Mouse (Mus musculus) thymus, postnatal 14 days (tissue): ENCODE measurements around the gene Zbtb49.
A peak's percentile ranks its signal among the peaks of the same experiment; 100 is the strongest.

ENCODE experiments used
- DNase-seq: peaks from one replicate; pipeline ENCODE4 v3.0.0; 2021

Gene Zbtb49

DNA sequence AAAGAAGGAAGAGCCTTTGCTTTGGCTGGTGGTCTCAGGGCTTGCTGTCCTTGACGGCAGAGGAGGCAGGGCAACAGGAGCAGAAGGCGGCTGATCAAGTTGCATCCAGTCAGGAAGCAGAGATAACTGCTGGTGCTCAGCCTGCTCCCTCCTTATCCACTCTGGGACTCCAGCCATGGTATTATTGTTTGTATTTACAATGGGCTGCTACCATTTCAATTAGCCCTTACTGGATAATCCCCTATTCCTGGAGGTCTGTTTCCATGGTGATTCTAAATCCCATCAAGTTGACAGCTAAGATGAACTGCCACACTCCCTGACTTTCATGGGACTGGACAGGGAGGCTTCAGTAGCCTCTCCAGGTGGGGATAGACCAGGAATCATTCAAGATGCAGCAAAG lies 25.3 kb downstream of the Zbtb49 start:
- DNase-seq: no peak

DNA sequence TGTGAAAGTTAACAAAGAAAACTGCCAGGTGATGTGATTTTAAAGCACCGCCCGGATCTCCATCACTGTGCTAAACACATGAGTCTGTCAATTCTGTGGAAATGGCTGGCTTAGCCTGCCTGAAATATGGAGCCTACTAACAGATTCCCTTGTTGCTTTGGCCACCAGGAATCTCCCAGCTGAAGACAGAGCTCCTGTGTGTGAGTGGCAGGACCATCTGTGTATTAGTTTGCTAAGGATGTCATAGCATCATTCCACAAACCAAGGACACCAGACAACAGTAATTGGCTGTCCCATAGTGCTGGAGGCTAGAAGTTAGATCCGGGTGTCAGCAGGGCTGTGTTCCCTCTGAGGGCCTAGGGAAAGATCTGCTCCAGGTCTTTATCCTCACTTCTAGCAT lies 29.4 kb downstream of the Zbtb49 start:
- DNase-seq: no peak

GRCm38 (mm10) chr5:38187006-38187405 lies 33.3 kb downstream of the Zbtb49 start:
- no peak for DNase-seq

DNA sequence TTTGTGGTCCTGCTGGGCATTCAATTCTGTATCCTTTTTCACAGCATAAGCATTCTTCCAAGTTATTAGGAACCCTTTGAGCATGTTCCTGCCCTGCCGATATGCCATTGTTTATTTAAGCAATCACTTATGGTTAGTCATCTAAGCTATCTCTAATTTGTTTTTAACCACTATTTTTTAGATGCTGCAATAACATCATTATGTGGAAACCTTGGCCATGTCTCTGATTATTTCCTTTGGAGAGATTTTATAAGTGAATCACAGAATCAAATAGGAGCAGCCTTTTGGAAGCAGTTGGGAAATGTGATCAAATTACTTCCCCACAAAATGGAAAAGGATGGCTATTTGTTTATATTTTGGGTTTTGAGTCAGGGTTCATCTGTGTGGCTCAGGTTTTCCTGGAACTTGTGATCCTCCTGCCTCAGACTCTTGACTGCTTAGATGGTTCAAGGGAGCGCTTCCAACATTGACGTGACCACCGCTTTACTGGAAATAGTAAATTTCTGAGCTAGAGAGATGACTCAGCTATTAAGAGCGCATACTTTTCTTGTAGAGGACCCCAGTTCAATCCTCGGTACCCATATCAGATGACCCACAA lies 35.5 kb downstream of the Zbtb49 start:
- no peak for DNase-seq

- no peak for DNase-seq
Measured at GRCm38 (mm10) chr5:38174256-38174912, 45.9 kb downstream of the Zbtb49 start.

- no peak for DNase-seq
Measured at GRCm38 (mm10) chr5:38173766-38174165, 46.5 kb downstream of the Zbtb49 start.

DNA sequence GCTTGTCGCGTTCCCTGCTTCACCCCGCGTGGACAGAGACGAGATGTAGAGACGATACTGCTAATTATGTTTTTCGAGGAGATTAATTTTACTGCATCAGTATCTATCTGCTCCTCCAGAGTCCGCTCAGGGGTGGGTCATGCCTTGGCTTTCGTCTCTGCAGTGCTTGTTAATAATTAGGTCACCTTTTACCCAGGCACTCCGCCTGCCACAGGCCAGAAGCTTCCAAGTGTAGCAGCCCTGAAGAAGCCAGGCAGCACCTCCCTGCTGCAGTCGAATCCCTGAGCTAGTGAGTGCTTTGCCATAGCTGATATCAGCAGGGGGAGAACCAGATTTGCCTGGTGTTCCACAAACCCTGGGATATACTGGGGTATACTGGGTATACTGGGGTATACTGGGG lies 51.8 kb downstream of the Zbtb49 start:
- DNase-seq: no peak

GRCm38 (mm10) chr5:38159634-38160413 lies 60.4 kb downstream of the Zbtb49 start, which contains the start of gene Nsg1:
TSS of gene Nsg1 (minus strand) at chr5:38159907.
- no peak for DNase-seq

DNA sequence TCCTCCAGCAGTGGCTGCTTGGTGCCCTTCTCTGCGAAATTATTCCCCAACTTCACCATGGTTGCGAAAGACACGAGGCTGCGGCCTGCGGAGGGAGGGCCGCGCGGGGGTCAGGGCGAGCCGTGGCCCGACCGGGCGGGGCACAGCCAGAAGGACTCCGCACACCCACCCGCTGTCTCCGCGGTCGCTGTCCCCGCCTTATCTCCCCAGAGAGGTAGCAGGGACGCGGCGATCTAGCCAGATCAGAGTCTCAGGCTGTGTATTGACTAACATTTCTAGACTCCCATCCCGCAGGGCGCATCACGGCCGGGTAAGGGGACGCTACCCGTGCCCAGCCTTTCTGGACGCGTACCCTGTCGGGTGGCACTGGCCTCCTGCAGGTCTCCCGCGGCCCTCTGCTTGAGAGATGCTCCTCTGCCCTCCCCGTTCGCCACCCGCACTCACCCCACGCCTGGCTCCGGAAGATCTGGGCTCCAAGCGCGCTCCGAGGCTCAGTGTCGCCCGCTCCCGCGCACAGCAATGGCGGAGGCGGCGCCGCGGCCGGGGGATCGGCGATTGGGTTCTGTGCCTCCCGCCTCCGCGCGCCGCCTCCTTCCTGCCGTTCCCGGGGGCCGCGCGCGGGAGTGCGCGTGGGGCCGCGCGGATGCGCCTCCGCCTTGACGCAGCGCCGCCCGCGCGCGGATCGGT lies 61.2 kb downstream of the Zbtb49 start:
- peak; percentile 72 for DNase-seq

GRCm38 (mm10) chr5:38158501-38158946 lies 61.7 kb downstream of the Zbtb49 start:
- DNase-seq: peak; percentile 12

DNA sequence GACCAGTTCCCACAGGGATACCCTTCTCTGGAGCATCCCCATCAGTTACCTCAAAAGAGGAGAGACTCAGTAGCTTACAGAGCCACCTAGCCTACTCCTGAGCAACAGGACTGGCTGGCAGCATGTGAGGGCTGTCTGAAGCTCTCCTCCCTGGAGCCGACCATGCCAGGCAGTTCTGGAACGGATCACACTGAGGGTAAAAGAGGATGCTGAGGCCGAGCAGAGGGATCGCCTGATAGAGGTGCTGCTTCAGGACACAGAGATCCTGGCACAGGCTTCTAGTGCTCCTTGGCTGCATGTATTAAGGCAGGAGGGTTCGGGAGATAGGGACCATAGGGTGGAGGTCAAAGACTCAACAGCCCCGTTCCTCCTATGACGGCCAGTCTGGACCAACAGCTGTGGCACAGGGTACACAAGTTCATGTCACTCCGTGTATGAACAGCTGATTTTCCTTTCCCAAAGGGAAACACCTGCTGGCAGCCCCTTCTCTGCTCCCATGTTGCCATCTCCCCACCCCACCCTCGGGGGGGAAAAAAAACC lies 62.7 kb downstream of the Zbtb49 start:
- DNase-seq: no peak

DNA sequence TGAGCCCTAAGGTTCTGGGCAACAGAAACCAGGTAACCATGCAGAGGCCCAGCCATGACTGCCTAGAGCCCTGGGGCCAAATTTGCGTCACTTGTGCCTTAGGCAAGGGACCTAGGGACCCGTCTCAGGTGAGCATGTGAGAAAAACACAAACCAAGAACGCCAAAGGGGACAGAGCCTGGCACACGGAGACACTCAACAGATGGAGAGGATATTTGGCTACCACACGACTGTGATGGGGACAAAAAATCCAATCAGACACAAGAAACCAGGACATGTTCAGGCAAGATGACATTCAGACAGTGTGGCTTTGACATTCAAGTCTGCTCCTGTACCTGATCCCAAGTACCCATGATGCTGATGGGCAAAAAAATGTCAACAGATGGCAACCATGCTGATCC lies 66.6 kb downstream of the Zbtb49 start:
- no peak for DNase-seq

DNA sequence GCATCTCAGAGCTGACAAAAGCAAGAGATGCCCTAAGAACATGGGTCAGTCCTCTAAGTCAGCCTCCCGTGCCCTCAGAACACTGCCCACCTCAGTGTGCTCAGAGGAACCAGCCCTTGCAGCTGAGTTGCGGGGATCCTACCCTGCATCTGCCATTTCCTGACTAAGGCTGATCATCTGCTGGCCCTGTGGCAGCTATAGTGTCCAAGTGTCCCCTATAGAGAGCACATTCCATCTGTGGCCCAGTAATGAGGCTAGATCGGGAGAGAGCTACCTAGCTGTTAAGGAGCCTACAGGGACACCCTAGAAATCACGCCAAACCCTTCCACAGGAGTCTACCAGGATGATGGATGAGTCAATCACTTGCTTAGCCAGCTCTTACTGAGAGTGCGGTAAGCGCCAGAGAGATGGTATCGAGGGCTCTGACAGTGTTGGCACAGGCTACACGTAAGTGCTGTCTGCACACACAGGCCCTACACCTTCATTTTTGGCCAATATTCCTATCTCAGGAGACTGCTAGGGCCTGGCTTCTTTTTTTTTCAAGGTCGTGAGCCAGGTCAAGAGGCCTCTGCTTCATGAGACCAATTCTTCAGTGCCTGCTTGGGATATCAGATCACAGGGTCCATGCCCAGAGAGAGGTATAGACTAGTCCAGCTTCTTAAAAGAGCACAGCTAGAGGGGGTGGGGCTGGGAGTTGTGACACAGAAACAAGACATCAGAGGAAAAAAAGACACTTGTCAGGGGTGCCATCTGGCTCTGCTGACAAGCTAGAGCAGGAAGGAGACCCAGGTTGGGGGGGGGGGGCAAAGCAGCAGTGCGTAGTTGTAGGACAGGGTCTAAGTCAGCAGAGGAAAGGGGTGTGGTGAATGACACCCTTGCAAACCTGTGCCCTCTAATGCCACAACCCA lies 67.8 kb downstream of the Zbtb49 start:
- peak; percentile 9 for DNase-seq

GRCm38 (mm10) chr5:38151264-38151663 lies 69.0 kb downstream of the Zbtb49 start:
- no peak for DNase-seq

DNA sequence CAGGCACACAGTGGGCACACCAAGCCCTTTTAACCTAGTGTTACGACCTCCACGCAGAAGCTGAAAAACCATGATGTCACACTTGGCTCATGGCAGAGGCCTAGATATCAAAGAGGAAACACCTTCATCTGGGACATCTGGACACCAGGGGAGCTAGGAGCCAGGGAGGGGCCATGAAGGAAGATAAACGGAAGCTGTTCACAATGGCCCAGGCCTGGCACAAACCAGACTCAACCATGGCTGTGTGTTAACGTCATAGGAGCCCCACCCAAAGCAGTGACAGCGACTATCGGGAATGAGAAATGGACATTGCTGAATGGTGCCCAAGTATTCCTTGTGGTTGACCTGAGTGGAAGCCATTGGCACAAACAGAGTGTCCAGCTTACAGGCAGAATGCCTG lies 73.7 kb downstream of the Zbtb49 start:
- no peak for DNase-seq

DNA sequence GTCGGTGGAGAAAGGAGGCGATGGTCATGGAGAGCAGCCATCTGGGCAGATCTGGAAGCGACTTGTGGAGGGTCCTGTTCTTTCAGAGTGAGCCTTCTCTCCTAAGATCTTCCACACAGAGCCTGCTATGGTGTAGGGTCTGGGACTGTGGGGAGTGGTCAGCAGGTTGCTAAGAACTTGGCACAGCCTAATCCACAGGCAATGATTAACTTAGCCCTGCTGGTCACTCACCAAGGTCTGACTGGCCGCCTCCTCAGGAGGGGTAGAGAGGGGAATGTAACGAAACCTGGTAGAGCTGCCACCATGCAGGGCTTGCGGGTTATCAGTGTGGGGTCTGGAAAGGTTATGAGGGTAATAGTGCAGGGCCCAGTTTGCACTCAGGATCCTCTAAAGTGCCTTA lies 79.4 kb downstream of the Zbtb49 start:
- DNase-seq: no peak
